Mouse (Mus musculus) limb, embryonic 11.5 days (tissue): ENCODE data around the gene Slc4a4. TPM values are rescaled to one million over a fixed set of nuclear protein-coding genes. Genes with fewer than 3 reads are reported as not detected.

Experiments used
- ATAC-seq: fragments of 200-750 bp; cut with Nextera tagmentation; 2 replicates; pipeline ENCODE4 v1.8.0; 2017; ENCODE audit warnings: low read depth; ENCODE audit not compliant: insufficient number of reproducible peaks, low FRiP score, low TSS enrichment
- DNase-seq: peaks from one replicate; pipeline ENCODE4 v3.0.0-alpha.2; 2015; ENCODE audit warnings: low spot score
- H3K27ac ChIP-seq: fragments of 300-500 bp; sonication (generic); replicated peaks from 2 replicates; pipeline ENCODE4 v1.5.1; 2014; ENCODE audit warnings: low read depth, mild to moderate bottlenecking, low read length
- H3K27me3 ChIP-seq: fragments of 300-500 bp; sonication (generic); 2 replicates; pipeline ENCODE4 v1.6.1; 2014; ENCODE audit warnings: mild to moderate bottlenecking, low read length, mixed read lengths; ENCODE audit not compliant: control insufficient read depth, insufficient read depth
- H3K36me3 ChIP-seq: fragments of 300-500 bp; sonication (generic); 2 replicates; pipeline ENCODE4 v1.6.1; 2014; ENCODE audit warnings: mild to moderate bottlenecking, low read length, moderate library complexity, mixed read lengths; ENCODE audit not compliant: control insufficient read depth, insufficient read depth
- H3K4me1 ChIP-seq: fragments of 300-500 bp; sonication (generic); 2 replicates; pipeline ENCODE4 v1.6.1; 2014; ENCODE audit warnings: low read length, mixed read lengths; ENCODE audit not compliant: control insufficient read depth, insufficient read depth
- H3K4me2 ChIP-seq: fragments of 300-500 bp; sonication (generic); 2 replicates; pipeline ENCODE4 v1.6.1; 2014; ENCODE audit warnings: low read depth, mild to moderate bottlenecking, moderate library complexity; ENCODE audit not compliant: severe bottlenecking
- H3K4me3 ChIP-seq: fragments of 300-500 bp; sonication (generic); 2 replicates; pipeline ENCODE4 v1.5.1; 2014; ENCODE audit warnings: low read depth, low read length
- H3K9ac ChIP-seq: fragments of 300-500 bp; sonication (generic); 2 replicates; pipeline ENCODE4 v1.6.1; 2014; ENCODE audit warnings: mild to moderate bottlenecking, low read length
- H3K9me3 ChIP-seq: fragments of 300-500 bp; sonication (generic); 2 replicates; pipeline ENCODE4 v1.6.1; 2016; ENCODE audit warnings: low read length; ENCODE audit not compliant: control insufficient read depth
- WGBS: fragments of 180-500 bp; shearing (Covaris S2); extraction: QIAGEN DNeasy Blood & Tissue Kit; methylation state at CpG from one replicate; pipeline ENCODE4 v1.1.7; 2014; 5-methylcytosine and 5-hydroxymethylcytosine counted together
- polyA plus RNA-seq: library from polyadenylated mRNA; unstranded; fragments of >200 nt; fragmentation: Nextera tagmentation; extraction: Ambion mirVana; gene quantifications from 2 replicates; pipeline ENCODE4 v1.2.1, GENCODE M21; 2014

Gene Slc4a4
- 1.7 and 1.9 TPM in 2 replicates for polyA plus RNA-seq

- ATAC-seq (peak; percentile 83), DNase-seq (peak; percentile 74)
- 0% methylated on average over 39 of the region's 119 CpGs for WGBS
- Histone ChIP-seq H3K9ac (peak within 1 kb of the TSS; percentile 83), H3K4me2 (peak within 1 kb of the TSS; percentile 86), H3K9me3 (no peaks in the 10 kb centered on the region), H3K4me3 (peak within 1 kb of the TSS; percentile 69), H3K36me3 (no peaks in the 10 kb centered on the region), H3K27ac (peak within 1 kb of the TSS; percentile 56; the same call in 1 of the 2 replicates), H3K27me3 (no peaks in the 10 kb centered on the region), H3K4me1 (no peaks in the 10 kb centered on the region)
Measured at GRCm38 (mm10) chr5:88886668-88887555, at the start of gene Slc4a4. Gene Slc4a4 (plus strand): TSS chr5:88886818.

DNA sequence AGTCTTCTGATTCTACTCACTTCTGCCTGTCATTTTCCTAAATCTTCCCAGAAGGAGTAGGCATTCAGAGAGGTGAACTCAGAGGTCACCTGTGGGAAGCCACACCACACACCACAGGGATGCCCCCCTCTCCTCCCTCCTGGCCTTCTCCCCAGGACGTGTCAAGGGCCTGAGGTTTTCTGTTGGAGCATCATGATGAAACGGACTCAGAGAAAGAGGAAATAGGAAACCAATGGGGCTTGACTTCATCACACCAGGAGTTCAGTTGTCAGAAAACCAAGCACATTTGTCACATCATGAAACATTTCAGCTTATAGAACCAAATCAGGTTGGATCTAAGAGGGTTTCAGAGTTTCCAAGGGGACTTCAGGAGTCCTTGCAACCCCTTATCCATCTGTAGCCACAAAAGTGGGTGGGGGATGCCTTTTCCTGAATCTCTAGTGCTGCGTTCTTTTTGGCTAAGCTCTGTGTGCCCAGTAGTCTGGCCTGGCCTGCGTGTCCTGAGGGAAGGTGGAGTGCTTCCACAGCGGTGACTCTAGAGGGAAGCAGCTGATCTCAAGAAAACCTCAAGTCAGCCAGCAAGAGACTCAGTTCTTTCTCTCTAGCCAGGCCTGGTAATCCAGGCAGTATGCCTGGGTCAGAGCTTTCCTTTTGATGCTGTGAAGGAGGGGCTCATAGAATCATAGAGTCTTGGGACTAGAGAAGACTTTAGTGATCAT lies 46.4 kb upstream of the Slc4a4 start:
- DNase-seq, result no peak
- H3K4me2 ChIP-seq, result no peak overlapping the region
- no peak overlapping the region for H3K9ac ChIP-seq
- H3K36me3 ChIP-seq, result no peaks in the 10 kb centered on the region
- H3K27me3 ChIP-seq, result no peaks in the 10 kb centered on the region
- ATAC-seq, result no peak
- 70% methylated on average over 5 of the region's 5 CpGs for WGBS
- no peaks in the 10 kb centered on the region for H3K9me3 ChIP-seq
- H3K4me3 ChIP-seq, result no peak overlapping the region
- H3K27ac ChIP-seq, result no peak overlapping the region
- no peaks in the 10 kb centered on the region for H3K4me1 ChIP-seq

DNA sequence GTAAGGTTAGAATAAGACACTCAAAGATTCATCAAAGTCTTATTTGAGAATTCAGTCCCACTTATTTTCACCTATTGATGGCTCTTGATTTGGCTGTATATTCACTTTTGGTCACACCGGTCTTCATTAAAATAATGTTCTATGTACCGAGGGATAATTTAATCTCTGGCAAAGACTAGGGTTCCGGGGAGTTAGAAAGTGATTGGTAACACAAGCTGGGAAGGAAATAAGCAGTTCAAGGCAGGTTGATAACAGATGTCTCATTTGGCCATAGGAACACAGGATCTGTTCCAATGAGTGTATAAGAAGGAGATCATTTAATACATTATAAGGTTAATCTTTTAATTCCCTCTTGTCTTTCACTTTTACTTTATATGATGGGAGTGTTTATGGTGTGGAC lies 29.3 kb upstream of the Slc4a4 start:
- WGBS, result 92% methylated on average over 3 of the region's 3 CpGs
- no peak overlapping the region for H3K4me3 ChIP-seq

DNA sequence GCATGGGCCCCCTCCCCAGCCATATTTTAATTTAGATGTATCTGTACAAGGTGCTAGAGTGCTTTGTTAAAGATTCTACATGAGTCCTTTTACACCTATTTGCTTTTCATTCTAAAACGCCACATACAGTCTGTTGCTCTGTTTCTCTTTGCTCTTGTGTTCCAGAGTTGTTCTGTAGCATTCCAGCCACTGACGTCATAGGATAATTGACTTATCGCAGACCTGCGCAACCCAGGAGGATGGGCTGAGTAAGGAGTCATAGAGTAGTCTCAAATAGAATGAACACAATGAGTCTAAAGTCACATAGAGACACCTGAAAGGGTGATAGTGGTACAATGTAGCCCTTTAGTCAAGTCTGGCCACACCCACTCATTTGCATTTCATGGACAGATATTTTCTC lies 28.8 kb upstream of the Slc4a4 start:
- 90% methylated on average over 4 of the region's 4 CpGs for WGBS
- H3K27ac ChIP-seq, result no peak overlapping the region
- no peaks in the 10 kb centered on the region for H3K9me3 ChIP-seq
- ATAC-seq, result no peak
- no peak overlapping the region for H3K4me3 ChIP-seq
- no peaks in the 10 kb centered on the region for H3K36me3 ChIP-seq
- no peaks in the 10 kb centered on the region for H3K4me1 ChIP-seq
- no peak overlapping the region for H3K9ac ChIP-seq
- no peak for DNase-seq
- H3K4me2 ChIP-seq, result no peak overlapping the region
- no peaks in the 10 kb centered on the region for H3K27me3 ChIP-seq

More for the DNA sequence above, 29.3 kb upstream of the Slc4a4 start:
- no peaks in the 10 kb centered on the region for H3K36me3 ChIP-seq
- no peak overlapping the region for H3K4me2 ChIP-seq
- no peaks in the 10 kb centered on the region for H3K27me3 ChIP-seq
- no peaks in the 10 kb centered on the region for H3K9me3 ChIP-seq
- H3K9ac ChIP-seq, result no peak overlapping the region
- H3K4me1 ChIP-seq, result no peaks in the 10 kb centered on the region
- H3K27ac ChIP-seq, result no peak overlapping the region
- DNase-seq (no peak), ATAC-seq (no peak)

- Histone ChIP-seq H3K9ac (no peak overlapping the region), H3K27ac (no peak overlapping the region), H3K4me1 (no peaks in the 10 kb centered on the region), H3K36me3 (no peaks in the 10 kb centered on the region), H3K4me3 (no peak overlapping the region), H3K27me3 (no peaks in the 10 kb centered on the region), H3K9me3 (no peaks in the 10 kb centered on the region), H3K4me2 (no peak overlapping the region)
- DNase-seq (no peak), ATAC-seq (no peak)
- WGBS, result 84% methylated on average over 4 of the region's 4 CpGs
Measured at GRCm38 (mm10) chr5:88858226-88858625, 28.4 kb upstream of the Slc4a4 start.

- DNase-seq (peak; percentile 41), ATAC-seq (no peak)
- H3K4me3 ChIP-seq, result no peak overlapping the region
- no peak overlapping the region for H3K27ac ChIP-seq
- H3K9ac ChIP-seq, result no peak overlapping the region
- no peaks in the 10 kb centered on the region for H3K36me3 ChIP-seq
- no peaks in the 10 kb centered on the region for H3K9me3 ChIP-seq
- no peaks in the 10 kb centered on the region for H3K27me3 ChIP-seq
- WGBS, result 63% methylated on average over 3 of the region's 3 CpGs
- no peaks in the 10 kb centered on the region for H3K4me1 ChIP-seq
- H3K4me2 ChIP-seq, result no peak overlapping the region
Measured at GRCm38 (mm10) chr5:88862163-88862562, 24.5 kb upstream of the Slc4a4 start.

GRCm38 (mm10) chr5:88862794-88863193 lies 23.8 kb upstream of the Slc4a4 start:
- Histone ChIP-seq H3K27me3 (no peaks in the 10 kb centered on the region), H3K4me2 (no peak overlapping the region), H3K9ac (no peak overlapping the region), H3K4me3 (no peak overlapping the region), H3K27ac (no peak overlapping the region), H3K9me3 (no peaks in the 10 kb centered on the region), H3K36me3 (no peaks in the 10 kb centered on the region), H3K4me1 (no peaks in the 10 kb centered on the region)
- ATAC-seq (no peak), DNase-seq (no peak)
- WGBS, result 98% methylated on average over 2 of the region's 2 CpGs

DNA sequence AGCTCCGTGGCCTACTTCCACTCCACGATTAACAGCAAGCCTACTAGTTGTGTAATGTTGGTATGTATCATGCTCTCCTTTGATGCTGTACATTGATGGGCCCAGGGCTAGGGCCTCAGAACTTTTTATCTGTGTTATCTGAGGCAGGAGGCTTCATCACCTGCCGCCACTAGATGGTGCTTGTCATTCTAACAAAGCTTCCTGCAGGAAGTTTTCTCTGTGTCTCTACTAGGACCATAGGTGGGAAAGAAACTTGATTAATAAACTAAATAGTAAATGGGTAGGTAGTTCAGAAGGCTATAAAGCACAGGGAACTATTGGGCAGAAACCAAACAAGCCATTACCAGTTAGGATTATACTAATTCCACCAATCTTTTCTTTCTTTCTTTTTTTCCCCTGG lies 2.5 kb upstream of the Slc4a4 start:
- H3K4me3 ChIP-seq, result no peak overlapping the region
- no peak overlapping the region for H3K27ac ChIP-seq
- no peak overlapping the region for H3K4me2 ChIP-seq
- no peaks in the 10 kb centered on the region for H3K4me1 ChIP-seq
- DNase-seq, result peak; percentile 38
- WGBS, result 19% methylated on average over 3 of the region's 3 CpGs
- no peak overlapping the region for H3K9ac ChIP-seq
- H3K36me3 ChIP-seq, result no peaks in the 10 kb centered on the region
- no peaks in the 10 kb centered on the region for H3K27me3 ChIP-seq
- ATAC-seq, result no peak
- no peaks in the 10 kb centered on the region for H3K9me3 ChIP-seq
